12 mouse cellular contexts compared by ENCODE assay signal in the genomic region with DNA sequence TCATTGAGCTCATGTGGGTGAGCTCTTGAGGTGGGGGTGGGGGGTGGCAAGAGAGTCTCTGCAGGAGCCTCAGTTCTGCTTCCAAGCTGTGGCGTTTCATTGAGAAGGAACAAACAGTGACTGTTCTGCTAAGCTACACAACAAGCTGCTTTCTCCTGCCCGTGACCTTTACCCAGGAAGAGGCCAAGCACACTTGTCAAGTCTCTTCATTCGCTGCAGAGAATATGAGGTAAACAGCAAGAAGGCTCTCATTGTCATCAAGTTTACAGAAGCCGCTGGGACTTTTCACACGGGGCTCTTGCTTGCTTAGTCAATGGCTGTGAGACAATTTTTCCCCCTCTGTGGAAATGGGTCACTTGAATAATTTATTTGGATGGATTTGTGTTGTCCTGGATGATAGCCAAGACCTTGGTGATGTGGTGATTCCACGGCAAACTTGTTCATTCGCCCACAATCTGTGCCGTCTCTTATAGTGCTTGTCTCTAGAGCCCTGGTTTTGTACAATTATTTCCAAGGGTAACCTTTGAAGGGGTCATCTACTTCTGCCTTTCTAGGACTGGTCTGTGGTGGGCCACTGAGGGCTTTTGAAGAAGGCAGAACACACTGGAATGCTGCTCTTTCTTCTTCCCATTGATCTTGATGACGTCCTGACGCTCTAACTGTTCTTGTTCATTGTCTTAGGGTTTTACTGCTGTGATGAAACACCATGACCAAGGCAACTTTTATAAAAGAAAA. TPM values are rescaled to one million over a fixed set of nuclear protein-coding genes. Genes with fewer than 3 reads are reported as not detected.
DNase-seq lines count a peak whose midpoint lies in the region; ATAC-seq and TF ChIP-seq lines count a peak whose summit lies in the region.
"Had no signal": no experiment of that assay in that cellular context is flagged by ENCODE, and none has a peak within 500 bp of the region (broad histone marks: within the 10 kb centered on the region; RNA-seq: fewer than 3 reads in every experiment).

No protein-coding gene starts in this region.

- DNase-seq in layer of hippocampus, adult 11-12 months (ENCODE audit: low spot score), result peak; percentile 24
- no peak for DNase-seq in layer of hippocampus, postnatal 25 days (ENCODE audit: extremely low spot score in 1 of 2, low spot score in 1 of 2)
- DNase-seq in adrenal gland, postnatal 10 days, result peak; percentile 22
- DNase-seq in embryonic facial prominence, embryonic 10.5 days (ENCODE audit: low spot score), result peak; percentile 20
- DNase-seq in midbrain, embryonic 14.5 days, result peak; percentile 37
- DNase-seq in lung, adult 2 months, result no peak
- no peak for DNase-seq in spleen, postnatal 36 days (ENCODE audit: low spot score in 2 of 2)
- DNase-seq in MN1 (ENCODE audit: low spot score), result no peak
- DNase-seq: heart, postnatal 10 days; right cerebral cortex, postnatal 14 days; thymus, postnatal 4 days had no signal

- no peak overlapping the region for H3K27ac ChIP-seq in embryonic facial prominence, embryonic 10.5 days (replicated peaks)
- H3K27ac ChIP-seq in midbrain, embryonic 14.5 days (replicated peaks; ENCODE audit: low read depth, low read length), result no peak overlapping the region

- no peak overlapping the region for H3K9ac ChIP-seq in midbrain, embryonic 14.5 days (replicated peaks; ENCODE audit: low read length)

- WGBS in embryonic facial prominence, embryonic 10.5 days, result 58% methylated on average over 10 of the region's 10 CpGs
- WGBS in midbrain, embryonic 14.5 days, result 67% methylated on average over 10 of the region's 10 CpGs
- 63% methylated on average over 10 of the region's 10 CpGs for WGBS in lung, adult 2 months

- TF ChIP-seq POLR2A in lung, adult 2 months (IDR thresholded peaks at IDR 0.05; ENCODE audit: borderline replicate concordance, extremely low read depth, low read depth, low read length), result no peak

- H3K4me1 ChIP-seq in embryonic facial prominence, embryonic 10.5 days, result peaks cover 6% of the 10 kb centered on the region
- H3K4me1 ChIP-seq in midbrain, embryonic 14.5 days (ENCODE audit: control insufficient read depth, insufficient read depth, low read length), result no peaks in the 10 kb centered on the region
- no peaks in the 10 kb centered on the region for H3K4me1 ChIP-seq in lung, adult 2 months (ENCODE audit: control insufficient read depth, insufficient read depth, low read length)

- H3K9me3 ChIP-seq in embryonic facial prominence, embryonic 10.5 days, result no peaks in the 10 kb centered on the region
- no peaks in the 10 kb centered on the region for H3K9me3 ChIP-seq in midbrain, embryonic 14.5 days (ENCODE audit: control insufficient read depth, low read length)

- no peak for ATAC-seq in midbrain, embryonic 14.5 days (ENCODE audit: low FRiP score, low TSS enrichment)

- H3K36me3 ChIP-seq in embryonic facial prominence, embryonic 10.5 days (replicated peaks), result no peaks in the 10 kb centered on the region
- H3K36me3 ChIP-seq in midbrain, embryonic 14.5 days (ENCODE audit: control insufficient read depth, insufficient read depth, low read length), result no peaks in the 10 kb centered on the region

- TF ChIP-seq CTCF in lung, adult 2 months (IDR thresholded peaks at IDR 0.05; ENCODE audit: insufficient read depth, low read length), result no peak

- H3K4me2 ChIP-seq in midbrain, embryonic 14.5 days (ENCODE audit: low read length), result no peak overlapping the region

- no peak overlapping the region for H3K4me3 ChIP-seq in embryonic facial prominence, embryonic 10.5 days
- H3K4me3 ChIP-seq in midbrain, embryonic 14.5 days (replicated peaks; ENCODE audit: low read depth, low read length), result no peak overlapping the region
- H3K4me3 ChIP-seq in lung, adult 2 months (replicated peaks; ENCODE audit: extremely low read depth, low read depth, low read length), result no peak overlapping the region
- H3K4me3 ChIP-seq: left cerebral cortex, adult 2 months had no signal

- H3K27me3 ChIP-seq in embryonic facial prominence, embryonic 10.5 days (replicated peaks; ENCODE audit: low read depth, poor library complexity, severe bottlenecking), result no peaks in the 10 kb centered on the region
- H3K27me3 ChIP-seq in midbrain, embryonic 14.5 days (ENCODE audit: control insufficient read depth, insufficient read depth, low read length), result no peaks in the 10 kb centered on the region

RNA-seq across cellular contexts. Expression of a gene that starts 29.3 kb away (rescaled TPM):
- 10 to 100 TPM; 25.6 to 29.7 TPM for total RNA-seq in layer of hippocampus, postnatal 25 days (2021)
- 10 to 100 TPM; 10.7 to 11.9 TPM for total RNA-seq in adrenal gland, postnatal 10 days (2021)
- 15.3 and 15.8 TPM in 2 replicates for polyA plus RNA-seq in embryonic facial prominence, embryonic 10.5 days (2016; fragmentation: Nextera tagmentation; extraction: Ambion mirVana)
- 15.7 and 17.9 TPM in 2 replicates for polyA plus RNA-seq in midbrain, embryonic 14.5 days (2014; fragmentation: Nextera tagmentation; extraction: Ambion mirVana)
- 1.4 and 2.3 TPM in 2 replicates for polyA plus RNA-seq in lung, adult 2 months (2012; rRNA removed)

Comparison
In these comparisons a context has a peak if more than half of its experiments do, and no peak if none do; other contexts are left out.
1. DNase-seq: peak in layer of hippocampus, adult 11-12 months (single experiment), adrenal gland, postnatal 10 days (single experiment), embryonic facial prominence, embryonic 10.5 days (single experiment) and midbrain, embryonic 14.5 days (single experiment); none in layer of hippocampus, postnatal 25 days (0 of 2), lung, adult 2 months (single experiment), spleen, postnatal 36 days (0 of 2) and MN1 (single experiment).